Mouse (Mus musculus): ENCODE data around the gene Tdg. TPM values are rescaled to one million over a fixed set of nuclear protein-coding genes. Genes with fewer than 3 reads are reported as not detected.

The Tdg gene
- polyA plus RNA-seq, 1 experiment from 2014 or later, result 77.4 TPM

Other genes with a start within 250 kb of the Tdg start
- not detected in 2 replicates for gene Gm1553, start 137.2 kb upstream of the Tdg start, polyA plus RNA-seq (2014; fragmentation: Nextera tagmentation; extraction: Ambion mirVana)
- 44.4 and 44.9 TPM in 2 replicates for gene 1190007I07Rik, start 6.6 kb upstream of the Tdg start, polyA plus RNA-seq (2014; fragmentation: Nextera tagmentation; extraction: Ambion mirVana)
- gene Glt8d2, start 60.8 kb downstream of the Tdg start, polyA plus RNA-seq (2014; fragmentation: Nextera tagmentation; extraction: Ambion mirVana), result 3.5 and 3.9 TPM in 2 replicates
- gene Hcfc2, start 66.3 kb downstream of the Tdg start, polyA plus RNA-seq (2014; fragmentation: Nextera tagmentation; extraction: Ambion mirVana), result 35.2 and 40.2 TPM in 2 replicates
- gene Nfyb, start 134.3 kb downstream of the Tdg start, polyA plus RNA-seq (2014; fragmentation: Nextera tagmentation; extraction: Ambion mirVana), result 25.5 and 28.2 TPM in 2 replicates
- gene Txnrd1, start 204.1 kb downstream of the Tdg start, polyA plus RNA-seq (2014; fragmentation: Nextera tagmentation; extraction: Ambion mirVana), result 71.3 and 74.3 TPM in 2 replicates
- 0.20 and 0.35 TPM in 2 replicates for gene Eid3, start 236.8 kb downstream of the Tdg start, polyA plus RNA-seq (2014; fragmentation: Nextera tagmentation; extraction: Ambion mirVana)